Mouse (Mus musculus) hematopoietic multipotent progenitor cell, adult 10-12 weeks (in vitro differentiated cells): ENCODE results near the gene Sar1a. TPM values are rescaled to one million over a fixed set of nuclear protein-coding genes. Genes with fewer than 3 reads are reported as not detected.

Experiments used
- polyA plus RNA-seq: library from polyadenylated mRNA; stranded (reverse); fragments of >175 nt; gene quantifications from 2 replicates; pipeline ENCODE4 v1.2.3, GENCODE M21; 2012; ENCODE audit warnings: low replicate concordance

Gene Sar1a
- 52.4 and 60.7 TPM in 2 replicates for polyA plus RNA-seq

DNA sequence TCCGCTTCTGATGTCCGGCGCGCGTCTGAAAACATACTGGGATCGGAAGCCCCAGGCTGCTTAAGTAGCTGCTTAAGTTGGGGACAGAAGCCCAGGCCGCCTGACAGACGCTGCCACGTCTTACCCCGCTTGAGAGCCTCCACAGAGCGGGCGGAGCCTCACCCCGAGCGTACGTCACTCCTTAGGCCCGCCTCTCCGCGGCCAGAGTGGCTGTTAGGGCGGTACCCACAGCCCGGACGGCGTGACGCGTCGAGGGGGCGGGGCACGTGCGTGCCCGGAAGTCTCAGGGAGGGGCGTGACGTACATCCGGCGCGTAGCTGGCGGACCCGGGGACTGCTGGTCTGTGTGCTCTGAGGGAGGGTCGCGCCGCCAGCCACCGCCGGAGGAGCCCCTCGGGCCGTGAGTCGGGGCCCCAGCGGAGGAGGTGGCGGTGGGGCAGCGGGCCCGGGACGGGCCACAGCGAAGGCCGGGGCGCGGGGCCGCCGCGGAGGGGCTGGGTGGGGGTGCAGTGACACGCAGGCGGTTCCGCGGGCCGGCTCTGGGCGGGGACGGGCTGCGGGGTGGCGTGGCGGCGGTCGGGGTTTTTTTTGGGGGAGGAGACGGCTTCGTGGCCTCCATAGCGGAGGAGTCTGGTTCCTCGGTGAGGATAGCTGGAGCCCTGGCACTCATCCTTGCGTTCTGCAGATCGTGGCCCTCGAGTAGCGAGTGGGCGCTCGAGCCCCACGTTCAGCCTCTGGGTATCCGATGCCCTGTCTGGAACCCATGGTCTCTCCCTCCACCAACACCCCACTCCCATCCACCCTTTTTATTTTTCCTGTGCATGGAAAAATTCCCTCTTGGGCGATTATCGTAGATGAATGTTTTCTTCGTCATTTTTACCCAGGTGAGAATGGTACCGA, at the start of gene Sar1a:
TSS of gene Sar1a (plus strand) at position 285 of the 899 bp plus-strand sequence.

DNA sequence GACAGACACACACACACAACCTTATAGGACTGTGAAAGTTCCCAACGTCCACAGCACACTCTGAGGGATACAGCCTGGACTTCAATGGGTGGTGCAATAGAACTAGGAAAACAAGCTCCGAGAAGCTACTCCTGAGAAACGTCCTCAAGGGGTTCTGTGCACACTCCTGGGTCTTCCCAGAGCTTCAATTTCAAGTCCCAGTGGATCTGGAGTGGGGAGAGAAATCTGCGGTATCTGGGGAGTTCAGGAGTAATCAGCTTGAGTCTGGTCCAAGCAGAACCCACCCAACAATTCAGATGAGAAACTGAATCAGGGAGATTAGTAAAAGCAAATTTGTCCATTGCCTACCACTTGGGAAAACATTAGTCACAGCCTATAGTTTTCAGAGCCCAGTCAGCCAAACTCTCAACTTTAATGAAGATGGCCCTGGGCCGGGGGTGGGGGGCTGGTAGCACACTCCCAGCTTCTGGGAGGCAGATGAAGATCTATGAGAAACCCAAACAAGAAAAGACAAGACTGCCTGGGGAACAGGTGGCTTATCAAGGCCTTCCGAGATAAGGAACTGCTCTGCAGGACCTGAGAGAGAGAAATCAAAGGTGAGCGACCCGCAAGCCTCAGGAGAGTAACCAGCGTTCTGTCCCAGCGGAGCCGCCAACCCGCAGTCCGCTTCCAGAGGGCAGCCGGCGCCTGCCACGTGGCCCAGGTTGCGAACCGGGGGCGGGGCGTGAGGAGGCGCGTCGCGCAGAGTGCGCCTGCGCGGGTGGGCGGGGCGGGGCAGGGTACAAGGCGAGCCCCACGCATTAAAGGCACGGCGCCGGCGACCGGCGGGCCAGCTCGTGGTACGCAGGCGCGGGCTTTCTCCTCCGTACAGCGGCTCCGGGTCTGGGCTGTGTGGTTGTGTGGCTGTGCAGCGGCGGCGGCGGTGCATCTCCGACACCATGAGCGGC, 32.0 kb upstream of the Sar1a start, which contains the start of gene Ppa1:
TSS of gene Ppa1 (plus strand) at position 763 of the 947 bp plus-strand sequence.

DNA sequence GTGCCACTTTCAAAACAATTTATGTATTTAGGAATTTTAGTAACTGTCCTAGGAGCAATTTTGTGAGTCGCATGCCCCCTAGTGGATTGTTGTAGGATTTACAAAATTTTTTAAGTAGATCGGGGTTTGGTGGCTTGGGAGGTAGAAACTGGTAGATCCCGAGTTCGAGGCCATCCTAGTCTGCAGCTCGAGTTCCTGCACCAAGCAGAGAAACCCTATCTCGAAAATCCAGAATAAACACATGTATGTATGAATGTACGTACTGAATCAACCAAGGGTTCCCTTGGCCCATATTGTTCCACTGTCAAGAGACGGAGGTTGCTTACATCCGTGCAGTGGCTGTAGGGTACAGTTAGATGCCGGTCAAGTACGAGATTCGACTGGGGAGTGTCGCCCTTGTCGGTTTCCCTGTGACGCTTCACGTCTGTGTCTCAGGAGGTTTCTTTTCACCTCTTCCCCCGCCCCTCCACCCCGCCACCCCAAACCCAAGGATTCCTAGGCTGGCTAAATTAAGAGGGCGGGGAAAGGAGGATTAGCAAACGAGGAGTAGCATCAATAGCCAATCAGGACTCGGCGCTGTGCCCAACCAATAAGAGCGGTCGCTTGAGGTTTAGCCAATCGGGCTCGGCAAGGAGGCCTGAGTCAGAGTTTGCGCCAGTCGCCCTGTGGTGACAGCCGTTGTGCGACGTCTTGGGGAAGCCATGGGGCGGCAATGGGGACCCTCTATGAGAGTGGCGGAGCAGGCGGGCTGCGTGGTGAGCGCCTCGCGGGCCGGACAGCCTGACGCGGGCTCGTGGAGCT, 15.0 kb downstream of the Sar1a start, which contains the start of gene Tysnd1:
TSS of gene Tysnd1 (plus strand) at position 645 of the 801 bp plus-strand sequence.

DNA sequence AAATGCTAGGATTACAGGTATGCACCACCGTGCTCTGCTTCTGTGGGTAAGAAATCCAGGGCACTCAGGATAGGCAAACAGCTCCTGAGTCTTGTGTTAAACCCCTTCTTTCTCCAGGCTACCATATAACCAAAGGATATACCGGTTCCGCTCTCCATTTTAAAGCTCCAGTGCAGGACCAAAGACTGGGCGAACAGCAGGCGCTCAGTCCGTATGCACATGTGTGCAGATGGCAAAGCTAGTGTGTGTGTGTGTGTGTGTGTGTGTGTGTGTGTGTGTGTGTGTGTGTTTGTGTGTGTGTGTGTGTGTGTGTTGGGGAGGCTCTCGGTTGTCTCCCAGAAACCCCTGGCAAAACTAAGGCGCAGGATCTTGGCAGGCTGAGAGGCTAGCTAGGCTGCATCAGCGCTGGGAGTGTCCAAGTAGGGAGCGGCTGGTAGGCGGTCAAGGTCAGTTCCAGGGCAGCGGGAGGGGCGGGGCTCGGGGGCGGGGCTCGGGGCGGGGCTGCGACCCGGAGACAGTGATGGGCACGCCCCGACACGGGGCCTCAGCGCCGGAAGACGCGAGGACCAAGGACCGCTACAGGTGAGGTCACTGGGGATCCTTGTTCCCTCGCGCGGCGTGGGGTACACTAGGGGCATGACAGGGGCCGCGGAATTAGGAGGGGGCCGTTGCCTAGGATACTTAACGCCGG, 34.8 kb downstream of the Sar1a start, which contains the start of gene Aifm2:
TSS of gene Aifm2 (plus strand) at position 493 of the 691 bp plus-strand sequence.

Other genes starting within 250 kb of the Sar1a start
- 98.6 and 162 TPM in 2 replicates for gene Eif4ebp2, start 227.6 kb upstream of the Sar1a start, polyA plus RNA-seq
- gene Lrrc20, start 204.5 kb upstream of the Sar1a start, polyA plus RNA-seq = 5.3 and 10.9 TPM in 2 replicates
- gene Npffr1, start 84.8 kb upstream of the Sar1a start, polyA plus RNA-seq = not detected in 2 replicates
- 8.3 and 12.5 TPM in 2 replicates for gene Ppa1, start 31.7 kb upstream of the Sar1a start, polyA plus RNA-seq
- gene Tysnd1, start 15.2 kb downstream of the Sar1a start, polyA plus RNA-seq = 79.5 and 229 TPM in 2 replicates
- gene Aifm2, start 35.0 kb downstream of the Sar1a start, polyA plus RNA-seq = 2.0 and 2.6 TPM in 2 replicates
- 0.08 TPM in 1 of 2 replicates, not detected in the other for gene H2afy2, start 103.8 kb downstream of the Sar1a start, polyA plus RNA-seq